ENCODE assay signal across 13 mouse cellular contexts in the genomic region with DNA sequence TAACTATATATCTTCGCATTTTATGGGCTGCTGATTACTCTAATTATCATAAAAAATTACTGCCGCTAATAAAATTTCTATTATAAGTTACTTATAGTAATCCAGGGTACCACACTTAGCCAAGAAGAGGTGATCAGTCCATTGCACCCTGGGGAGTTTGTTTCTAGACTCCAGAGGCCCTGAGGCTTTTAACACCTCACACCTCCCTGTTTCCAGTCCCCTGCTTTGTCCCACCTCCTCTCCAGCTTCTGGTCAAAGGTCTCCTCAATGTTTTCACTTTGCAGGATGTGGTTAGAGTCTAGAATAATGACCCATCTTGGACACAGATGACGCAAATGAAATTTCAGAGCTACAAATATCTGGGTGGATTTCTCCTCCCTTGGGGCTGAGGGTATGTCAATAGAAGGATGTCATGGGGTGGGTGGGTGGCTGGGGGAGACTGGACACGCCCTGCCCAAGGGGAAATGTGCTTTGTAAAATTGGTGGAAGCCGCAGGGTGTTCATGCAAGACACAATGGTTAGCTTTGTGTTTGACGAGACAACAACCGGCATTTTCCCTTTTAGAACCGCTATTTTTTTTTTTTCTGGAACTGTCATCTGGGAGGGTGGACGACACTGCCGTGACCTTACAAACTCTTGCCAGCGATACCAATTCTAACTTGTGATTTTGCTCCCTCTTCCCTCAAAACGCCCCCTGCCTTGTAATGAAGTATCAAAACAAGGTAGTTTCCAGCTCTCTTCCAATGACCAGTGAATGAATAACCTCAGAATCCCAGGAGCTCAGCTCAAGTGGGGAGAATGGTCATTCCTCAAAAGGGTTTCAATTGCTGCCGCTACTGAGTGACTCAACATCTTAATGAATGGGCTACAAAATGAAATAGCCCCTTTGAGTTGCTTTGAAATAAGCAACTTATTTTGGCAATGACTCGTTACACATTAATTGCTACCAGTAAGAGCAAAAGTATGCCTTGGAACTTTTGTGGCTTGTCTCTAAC.
DNase-seq lines count a peak whose midpoint lies in the region; ATAC-seq and TF ChIP-seq lines count a peak whose summit lies in the region.
"Had no signal": no experiment of that assay in that cellular context is flagged by ENCODE, and none has a peak within 500 bp of the region (broad histone marks: within the 10 kb centered on the region; RNA-seq: fewer than 3 reads in every experiment).

No protein-coding gene starts in this region.

- H3K4me2 ChIP-seq in kidney, embryonic 16.5 days (replicated peaks; ENCODE audit: low read depth, low read length): no peak overlapping the region
- H3K4me2 ChIP-seq: forebrain, embryonic 15.5 days; liver, embryonic 11.5 days had no signal

- H3K4me3 ChIP-seq in gastrocnemius, adult 2 months: no peak overlapping the region
- H3K4me3 ChIP-seq in ES-Bruce4 (ENCODE audit: low read depth, low read length): no peak overlapping the region
- H3K4me3 ChIP-seq in embryonic fibroblast, embryonic 13.5 days (ENCODE audit: insufficient read depth, low read length): no peak overlapping the region
- H3K4me3 ChIP-seq in kidney, embryonic 16.5 days (ENCODE audit: low read length): no peak overlapping the region
- H3K4me3 ChIP-seq: forebrain, embryonic 15.5 days had no signal

- H3K9me3 ChIP-seq in ES-Bruce4 (replicated peaks; ENCODE audit: control insufficient read depth, insufficient read depth, low read length, poor library complexity, severe bottlenecking): no peaks in the 10 kb centered on the region
- no peaks in the 10 kb centered on the region for H3K9me3 ChIP-seq in kidney, embryonic 16.5 days (ENCODE audit: low read length)
- H3K9me3 ChIP-seq: forebrain, embryonic 15.5 days had no signal

- no peaks in the 10 kb centered on the region for H3K36me3 ChIP-seq in ES-Bruce4 (ENCODE audit: control insufficient read depth, insufficient read depth, low read length, poor library complexity, severe bottlenecking)
- H3K36me3 ChIP-seq in kidney, embryonic 16.5 days (ENCODE audit: insufficient read depth, low read length): no peaks in the 10 kb centered on the region
- H3K36me3 ChIP-seq: forebrain, embryonic 15.5 days had no signal

- no peak for TF ChIP-seq POLR2A in ES-Bruce4 (IDR thresholded peaks at IDR 0.05; ENCODE audit: insufficient read depth, low read length)
- TF ChIP-seq POLR2A in embryonic fibroblast, embryonic 13.5 days (IDR thresholded peaks at IDR 0.05; ENCODE audit: low read depth, low read length): no peak

- H3K4me1 ChIP-seq in ES-Bruce4 (ENCODE audit: control insufficient read depth, insufficient read depth, low read length): peaks cover 2% of the 10 kb centered on the region
- H3K4me1 ChIP-seq in embryonic fibroblast, embryonic 13.5 days (ENCODE audit: control insufficient read depth, insufficient read depth, low read length): peaks cover 2% of the 10 kb centered on the region; the same call in 1 of the 2 replicates
- H3K4me1 ChIP-seq in kidney, embryonic 16.5 days (ENCODE audit: insufficient read depth, low read length): peaks cover 16% of the 10 kb centered on the region
- H3K4me1 ChIP-seq: forebrain, embryonic 15.5 days had no signal

- no peaks in the 10 kb centered on the region for H3K27me3 ChIP-seq in ES-Bruce4 (ENCODE audit: control insufficient read depth, insufficient read depth, low read length, poor library complexity, severe bottlenecking)
- H3K27me3 ChIP-seq in kidney, embryonic 16.5 days (ENCODE audit: insufficient read depth, low read length): peaks cover 32% of the 10 kb centered on the region

- 33% methylated on average over 14 of the region's 14 CpGs for WGBS in kidney, embryonic 16.5 days

- peak; percentile 31; the same call in 1 of the 2 replicates for ATAC-seq in kidney, embryonic 16.5 days (ENCODE audit: low FRiP score, low TSS enrichment)
- ATAC-seq: forebrain, embryonic 15.5 days had no signal

- peak overlapping the region; percentile 38 for H3K27ac ChIP-seq in gastrocnemius, adult 2 months
- no peak overlapping the region for H3K27ac ChIP-seq in ES-Bruce4 (ENCODE audit: insufficient read depth, low read length)
- H3K27ac ChIP-seq in embryonic fibroblast, embryonic 13.5 days (ENCODE audit: insufficient read depth, low read length): peak overlapping the region; percentile 55; the same call in 1 of the 2 replicates
- no peak overlapping the region for H3K27ac ChIP-seq in kidney, embryonic 16.5 days (ENCODE audit: low read length)
- H3K27ac ChIP-seq: forebrain, embryonic 15.5 days had no signal

- DNase-seq in gastrocnemius, adult 2 months: no peak
- no peak for DNase-seq in gastrocnemius, postnatal 10 days
- DNase-seq in frontal cortex, postnatal 14 days (ENCODE audit: low spot score in 2 of 2): no peak
- DNase-seq in retina, postnatal 1 day: no peak
- no peak for DNase-seq in cerebellum, adult 18-20 months
- DNase-seq: gastrocnemius, postnatal 25 days; layer of hippocampus, adult 9-11 months; lung, postnatal 10 days had no signal

- intact Hi-C loops in gastrocnemius, adult 2 months (cut with DNase I): no loop called here

- TF ChIP-seq CTCF in gastrocnemius, adult 2 months (IDR thresholded peaks at IDR 0.05): no peak
- no peak for TF ChIP-seq CTCF in ES-Bruce4 (IDR thresholded peaks at IDR 0.05; ENCODE audit: low read depth, low read length)
- no peak for TF ChIP-seq CTCF in embryonic fibroblast, embryonic 13.5 days (IDR thresholded peaks at IDR 0.05; ENCODE audit: borderline replicate concordance, insufficient read depth, low read length)

- peak; percentile 66 for TF ChIP-seq EP300 in ES-Bruce4 (IDR thresholded peaks at IDR 0.05; ENCODE audit: insufficient read depth, low read depth, low read length)

- no peak overlapping the region for H3K9ac ChIP-seq in ES-Bruce4 (ENCODE audit: low read depth, poor library complexity, severe bottlenecking)
- no peak overlapping the region for H3K9ac ChIP-seq in kidney, embryonic 16.5 days (replicated peaks; ENCODE audit: low read length)
- H3K9ac ChIP-seq: forebrain, embryonic 15.5 days had no signal

Comparison
In these comparisons a context has a peak if more than half of its experiments do, and no peak if none do; other contexts are left out.
1. H3K27ac ChIP-seq: peak in gastrocnemius, adult 2 months (single experiment) and embryonic fibroblast, embryonic 13.5 days (single experiment); none in ES-Bruce4 (single experiment) and kidney, embryonic 16.5 days (single experiment).